Mouse (Mus musculus) layer of hippocampus, postnatal 36 days (tissue): ENCODE measurements around the gene Nutm1. TPM values are rescaled to one million over a fixed set of nuclear protein-coding genes. Genes with fewer than 3 reads are reported as not detected.

Experiments
- DNase-seq, 2 experiments: peaks; one replicate each; pipeline ENCODE4 v3.0.0; 2022
- total RNA-seq, 2 experiments: library from RNA; stranded (reverse); gene quantifications; 2 replicates each; pipeline ENCODE4 v1.2.3; 2021

Gene Nutm1
- total RNA-seq, 2 experiments from 2014 or later: not detected

- peak; percentile 83 to 84 for DNase-seq
Observed at GRCm38 (mm10) chr2:112261748-112262653, 2.9 kb upstream of the Nutm1 start, which contains the start of gene Nop10. Gene Nop10 (plus strand): TSS chr2:112261926.

DNA sequence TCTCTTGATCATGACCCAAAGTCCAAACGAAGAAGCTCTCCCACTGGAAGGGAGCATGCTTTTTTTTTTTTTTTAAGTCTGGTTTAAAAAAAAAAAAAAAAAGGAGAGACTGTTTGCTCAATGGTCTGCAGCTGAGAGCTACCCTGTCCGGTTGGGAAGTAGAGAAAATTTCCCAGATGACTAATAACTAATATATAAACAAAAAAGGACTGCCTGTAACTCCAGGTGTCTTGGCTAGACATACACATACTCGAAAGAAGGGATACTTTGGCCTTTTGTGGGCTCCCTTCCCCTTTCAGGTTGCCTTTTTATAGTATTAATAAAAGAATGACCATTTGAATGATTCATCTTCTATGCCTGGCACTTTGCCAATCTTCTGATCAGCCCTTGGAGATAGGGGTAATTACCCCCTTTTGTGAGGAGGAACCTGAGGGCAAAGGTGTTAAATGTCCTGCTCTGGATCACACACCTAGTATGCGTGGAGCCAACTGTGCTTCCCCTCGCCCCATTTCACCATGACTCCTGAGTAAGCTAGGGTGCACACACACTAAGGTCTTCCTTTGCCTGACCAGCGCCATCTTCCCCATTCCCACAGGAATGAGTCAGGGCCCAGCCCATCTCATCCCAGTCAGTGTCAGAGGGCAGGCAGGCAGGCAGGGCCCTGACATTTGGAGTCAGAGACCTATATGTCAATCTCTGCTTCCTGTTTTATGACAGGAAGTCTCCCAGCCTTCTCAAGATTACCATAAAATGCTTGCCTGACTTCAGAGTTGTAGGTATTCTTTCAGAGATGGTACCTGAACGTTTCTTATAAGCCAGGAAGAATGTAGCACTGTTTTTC, 4.2 kb downstream of the Nutm1 start:
- DNase-seq: no peak

DNA sequence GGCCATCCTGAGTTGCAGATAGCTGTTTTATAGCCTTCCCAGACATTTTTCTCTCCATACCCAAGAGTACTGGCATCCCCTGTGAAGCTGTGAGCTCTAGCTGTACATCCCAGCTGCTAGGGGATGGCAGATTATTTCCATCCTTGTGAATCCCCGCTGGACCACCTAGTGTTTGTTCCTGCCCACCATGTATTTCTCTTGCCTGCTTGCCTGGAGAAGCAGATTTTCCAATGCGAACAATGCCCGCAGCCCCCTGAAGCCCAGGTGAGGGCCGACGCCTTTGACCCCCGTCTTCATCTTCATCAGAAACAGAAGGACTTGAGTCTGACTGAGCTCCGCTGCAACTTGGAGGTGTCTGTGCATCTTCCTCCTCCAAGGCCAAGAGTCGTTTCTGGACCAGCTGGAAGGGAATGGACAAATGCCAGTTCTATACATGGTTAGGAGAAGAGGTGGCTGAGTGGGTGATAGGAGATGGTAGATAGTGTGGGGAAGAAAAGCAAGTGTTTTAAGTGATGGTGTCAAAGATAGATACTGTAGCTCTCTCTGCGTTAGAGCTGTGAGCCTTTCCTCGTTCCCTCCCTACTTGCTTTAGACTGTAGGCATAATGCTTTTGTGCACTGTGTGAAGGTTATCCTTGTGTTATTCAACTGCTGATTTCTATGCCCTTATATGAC, 9.2 kb downstream of the Nutm1 start:
- DNase-seq: no peak

- no peak for DNase-seq
Observed at GRCm38 (mm10) chr2:112247323-112247722, 11.8 kb downstream of the Nutm1 start.

DNA sequence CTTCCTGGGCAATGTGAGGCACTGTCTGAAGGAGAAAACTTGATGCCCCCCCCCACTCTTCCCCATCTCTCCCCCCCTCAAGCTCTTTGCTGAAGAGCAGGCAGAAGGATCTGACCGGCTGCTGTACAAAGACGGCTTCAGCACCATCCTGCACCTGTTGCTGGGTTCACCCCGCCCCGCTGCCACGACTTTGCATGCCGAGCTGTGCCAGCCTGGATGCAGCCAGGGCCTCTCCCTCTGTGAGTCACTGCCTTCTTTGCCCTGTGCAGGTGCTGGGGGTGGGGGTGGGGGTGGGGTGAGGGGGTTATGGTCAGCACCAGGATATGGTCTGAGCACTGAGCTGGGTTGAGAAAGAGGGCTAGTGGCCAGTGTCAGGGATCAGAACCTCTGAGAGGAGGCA, 12.9 kb downstream of the Nutm1 start:
- DNase-seq: no peak

GRCm38 (mm10) chr2:112245307-112245706, 13.8 kb downstream of the Nutm1 start:
- DNase-seq: no peak

GRCm38 (mm10) chr2:112241787-112242186, 17.3 kb downstream of the Nutm1 start:
- no peak for DNase-seq

GRCm38 (mm10) chr2:112239935-112240721, 19.0 kb downstream of the Nutm1 start:
- peak in 1 of 2 experiments; percentile 29 for DNase-seq

GRCm38 (mm10) chr2:112239212-112239934, 19.7 kb downstream of the Nutm1 start, which contains the start of gene Lpcat4:
Gene Lpcat4 (plus strand): TSS chr2:112239468.
- DNase-seq: peak; percentile 85 to 88

DNA sequence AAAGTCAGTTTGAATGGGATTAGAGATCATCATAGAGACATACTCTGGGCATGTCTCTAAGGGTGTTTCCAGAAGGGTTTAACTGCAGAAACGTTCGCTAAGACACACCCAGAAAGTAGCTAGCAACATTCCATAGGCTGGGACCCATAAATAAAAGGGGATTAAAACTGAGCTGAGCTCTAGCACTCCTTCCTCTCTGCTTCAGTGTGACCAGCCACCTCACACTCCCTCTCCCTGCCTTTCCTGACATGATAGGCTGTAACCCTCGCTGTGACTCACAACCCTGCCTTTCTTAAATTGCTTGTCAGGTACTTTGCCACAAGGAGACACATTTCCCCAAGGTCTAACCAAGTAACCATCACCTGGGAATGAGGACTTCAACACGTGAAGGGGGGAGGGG, 21.1 kb downstream of the Nutm1 start:
- no peak for DNase-seq

DNA sequence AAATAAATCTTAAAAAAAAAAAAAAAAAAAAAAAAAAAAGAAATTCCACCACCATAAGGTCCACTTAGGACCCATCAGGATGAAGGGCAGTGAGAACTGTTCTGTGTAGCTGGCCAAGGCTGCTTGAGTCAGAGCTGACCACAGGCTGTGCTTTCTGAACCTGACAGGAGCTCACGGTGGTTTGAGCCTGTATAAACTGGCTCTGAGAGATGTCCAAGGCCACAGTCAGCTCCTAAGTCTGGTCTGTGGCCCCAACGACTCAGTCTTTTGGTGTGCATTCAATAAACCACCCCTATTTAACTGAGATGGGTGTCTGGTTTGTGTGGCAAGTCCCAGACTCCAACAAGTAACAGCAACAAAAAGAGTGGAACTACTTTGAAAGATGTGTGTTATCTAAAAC, 22.5 kb downstream of the Nutm1 start:
- DNase-seq: no peak

DNA sequence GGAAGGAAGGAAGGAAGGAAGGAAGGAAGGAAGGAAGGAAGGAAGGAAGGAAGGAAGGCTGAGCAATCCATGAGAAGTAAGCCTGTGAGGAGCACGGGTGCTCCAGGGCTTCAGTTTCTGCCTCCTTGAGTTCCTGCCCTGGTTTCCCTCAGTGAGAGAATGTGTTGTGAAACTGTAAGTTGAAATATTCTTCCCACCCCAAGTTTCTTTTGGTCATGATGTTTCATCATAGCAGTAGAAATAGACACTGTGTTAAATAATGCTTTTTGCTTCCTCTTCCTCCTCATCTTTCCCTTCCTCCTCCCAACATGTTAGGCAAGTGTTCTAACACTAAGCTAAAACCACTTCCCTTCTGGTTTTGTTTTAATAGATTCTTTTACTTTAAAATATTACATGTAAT, 26.5 kb downstream of the Nutm1 start:
- DNase-seq: no peak

DNA sequence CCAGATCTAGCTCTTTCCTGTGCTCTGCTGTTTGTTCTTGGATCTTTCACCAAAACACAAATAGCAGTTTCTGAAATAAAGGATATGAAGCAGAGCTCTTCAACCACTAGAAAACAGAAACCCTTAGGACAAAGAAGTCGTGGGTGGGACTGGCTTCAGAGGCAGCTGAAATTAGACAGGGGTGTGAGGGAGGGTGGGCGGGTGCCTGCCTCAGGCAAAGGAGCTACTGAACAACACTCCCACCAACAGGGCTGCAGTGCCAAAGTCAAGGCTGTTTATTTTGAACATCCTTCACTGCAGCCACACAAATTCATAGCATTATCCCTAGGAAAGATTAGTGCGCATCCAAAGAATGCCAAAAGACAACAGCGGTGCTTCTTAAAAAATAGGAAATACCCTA, 34.7 kb downstream of the Nutm1 start:
- DNase-seq: no peak

DNA sequence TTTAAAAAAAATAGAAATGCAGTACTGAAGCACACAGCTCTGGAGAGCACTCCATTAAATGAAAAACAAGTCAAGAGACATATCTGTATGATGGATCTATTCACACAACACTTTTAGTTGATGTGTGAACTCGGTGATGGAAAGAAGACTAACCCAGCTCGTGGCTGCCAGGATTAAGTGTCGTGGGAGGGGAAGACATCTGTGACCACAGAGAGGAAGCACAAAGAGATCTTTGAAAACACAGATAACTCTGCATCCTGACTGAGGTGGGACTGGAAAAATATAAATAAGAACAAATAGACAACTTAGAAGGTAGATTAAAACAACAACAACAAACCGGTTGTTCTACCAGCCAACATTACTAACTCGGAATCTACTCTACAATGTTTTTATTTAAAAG, 36.5 kb downstream of the Nutm1 start:
- DNase-seq: no peak

GRCm38 (mm10) chr2:112220880-112221279, 38.2 kb downstream of the Nutm1 start:
- no peak for DNase-seq

GRCm38 (mm10) chr2:112217614-112218013, 41.5 kb downstream of the Nutm1 start:
- no peak for DNase-seq

GRCm38 (mm10) chr2:112215977-112216376, 43.1 kb downstream of the Nutm1 start:
- no peak for DNase-seq

GRCm38 (mm10) chr2:112210699-112211098, 48.4 kb downstream of the Nutm1 start:
- DNase-seq: no peak

DNA sequence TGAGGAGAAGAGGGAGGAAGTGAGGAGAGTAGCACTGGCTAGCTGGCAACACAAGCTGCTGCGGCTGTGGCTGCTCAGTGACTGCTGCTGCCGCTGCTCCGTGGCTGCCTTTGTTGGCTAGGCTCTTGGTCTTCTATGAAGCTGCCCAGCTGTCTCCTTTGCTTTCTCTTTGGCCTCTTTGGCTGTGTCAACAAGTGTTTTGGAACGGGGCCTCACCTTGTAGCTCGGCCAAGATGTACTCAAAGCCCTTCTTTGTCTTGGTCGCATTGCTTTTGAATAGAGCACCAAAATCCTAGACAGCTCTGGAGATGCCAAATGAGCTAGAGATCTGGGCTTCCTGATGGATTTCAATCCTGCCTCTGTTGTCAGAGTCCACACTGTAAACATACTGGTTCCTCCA, 48.9 kb downstream of the Nutm1 start:
- DNase-seq: peak; percentile 53 to 76

- no peak for DNase-seq
Observed at GRCm38 (mm10) chr2:112203056-112203455, 56.0 kb downstream of the Nutm1 start.
